Mouse (Mus musculus) adrenal gland, adult (tissue): Measurements from ENCODE around the gene Olfr992.
"Not testable (repeated sequence)": the region's sequence is repeated elsewhere in the genome, so short reads cannot be mapped to it uniquely, and the experiment has no call there.

ENCODE experiments used
- DNase-seq, 2 experiments: peaks; one replicate each; pipeline ENCODE4 v3.0.0; 2022 to 2023; ENCODE audit warnings: low spot score in 1 of 2; ENCODE audit not compliant: inconsistent age in 2 of 2

Olfr992 gene

GRCm38 (mm10) chr2:85409369-85409768, at the start of gene Olfr992:
Gene Olfr992, minus strand, starts transcription at chr2:85409469.
- no peak for DNase-seq

GRCm38 (mm10) chr2:85443539-85443938, 34.3 kb upstream of the Olfr992 start, which contains the start of gene Olfr995:
Gene Olfr995, minus strand, starts transcription at chr2:85443639.
- no peak for DNase-seq

- no peak for DNase-seq
These were observed 33.3 kb upstream of the Olfr992 start for GRCm38 (mm10) chr2:85442546-85442945.

GRCm38 (mm10) chr2:85436351-85436750, 27.1 kb upstream of the Olfr992 start, which contains the start of gene Olfr994:
Gene Olfr994, minus strand, starts transcription at chr2:85436451.
- no peak for DNase-seq

GRCm38 (mm10) chr2:85425893-85426292, 16.6 kb upstream of the Olfr992 start:
- DNase-seq = no peak

GRCm38 (mm10) chr2:85414777-85415176, 5.5 kb upstream of the Olfr992 start, which contains the start of gene Olfr993:
Gene Olfr993, minus strand, starts transcription at chr2:85414877.
- no peak for DNase-seq

GRCm38 (mm10) chr2:85363127-85363526, 46.1 kb downstream of the Olfr992 start, which contains the start of gene Olfr988:
Gene Olfr988, minus strand, starts transcription at chr2:85363227.
- DNase-seq = not testable (repeated sequence)
